Mouse (Mus musculus): Measurements from ENCODE around the gene Eya3.
"Not testable (repeated sequence)": the region's sequence is repeated elsewhere in the genome, so short reads cannot be mapped to it uniquely, and the experiment has no call there.

The Eya3 gene

DNA sequence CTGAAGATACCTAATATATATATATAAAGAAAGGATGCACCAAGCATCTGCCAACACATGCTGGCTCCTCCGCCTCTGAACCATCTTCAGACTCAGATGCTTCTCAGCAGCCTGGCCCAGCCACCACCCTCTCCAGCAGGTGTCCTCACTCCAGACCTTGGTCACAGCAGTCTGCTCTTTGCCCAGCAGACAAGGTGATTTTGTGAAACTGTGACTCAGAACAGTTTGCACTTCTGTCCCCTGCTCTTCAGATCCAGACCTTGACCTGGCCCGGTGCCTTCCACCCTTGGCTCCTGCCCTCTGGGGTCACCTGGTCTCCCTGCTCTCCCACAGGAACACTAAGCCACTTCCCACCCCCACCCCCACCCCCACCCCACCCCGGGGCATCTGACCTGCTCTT is 97.1 kb downstream of the Eya3 start:
- Histone ChIP-seq H3K27me3 (ENCODE audit: insufficient read depth, low read length) (no peaks in the 10 kb centered on the region), H3K9me3 (ENCODE audit: low read length) (peaks cover 19% of the 10 kb centered on the region), H3K4me3 (replicated peaks; ENCODE audit: low read length) (peak overlapping the region; percentile 79; the same call in 1 of the 2 replicates), H3K36me3 (ENCODE audit: insufficient read depth, low read length) (peaks cover 38% of the 10 kb centered on the region), H3K4me1 (replicated peaks; ENCODE audit: low read depth, low read length) (peaks cover 57% of the 10 kb centered on the region)
- TF ChIP-seq POU5F1 (IDR thresholded peaks at IDR 0.05; ENCODE audit: borderline replicate concordance, low read length) (no peak), NANOG (IDR thresholded peaks at IDR 0.05; ENCODE audit: borderline replicate concordance, low read length) (no peak), CTCF (conservative IDR thresholded peaks at IDR 0.05; ENCODE audit: low read length) (no peak)

DNA sequence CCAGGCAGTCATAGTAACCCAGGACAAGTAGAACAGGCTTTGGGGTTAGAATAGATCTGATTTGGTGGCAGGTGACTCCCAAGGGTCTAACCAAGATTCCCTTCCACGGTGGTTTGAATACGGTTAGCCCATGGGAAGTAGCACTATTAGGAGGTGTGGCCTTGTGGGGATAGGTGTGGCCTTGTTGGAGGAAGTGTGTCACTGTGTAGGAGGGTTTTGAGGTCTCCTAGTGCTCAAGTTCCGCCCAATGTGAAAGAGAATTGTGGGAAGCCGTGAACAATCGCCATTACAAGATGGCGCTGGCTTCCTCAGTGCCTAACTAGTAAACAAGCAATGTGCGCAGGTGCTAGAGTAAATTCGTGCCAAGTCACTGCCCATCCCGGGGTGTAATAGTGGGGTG is 98.4 kb downstream of the Eya3 start:
- not testable (repeated sequence) for H3K27me3 ChIP-seq (ENCODE audit: insufficient read depth, low read length); H3K4me3 ChIP-seq (replicated peaks; ENCODE audit: low read length)
- Histone ChIP-seq H3K36me3 (ENCODE audit: insufficient read depth, low read length) (peaks cover 35% of the 10 kb centered on the region), H3K4me1 (replicated peaks; ENCODE audit: low read depth, low read length) (peaks cover 54% of the 10 kb centered on the region), H3K9me3 (ENCODE audit: low read length) (peaks cover 19% of the 10 kb centered on the region)

DNA sequence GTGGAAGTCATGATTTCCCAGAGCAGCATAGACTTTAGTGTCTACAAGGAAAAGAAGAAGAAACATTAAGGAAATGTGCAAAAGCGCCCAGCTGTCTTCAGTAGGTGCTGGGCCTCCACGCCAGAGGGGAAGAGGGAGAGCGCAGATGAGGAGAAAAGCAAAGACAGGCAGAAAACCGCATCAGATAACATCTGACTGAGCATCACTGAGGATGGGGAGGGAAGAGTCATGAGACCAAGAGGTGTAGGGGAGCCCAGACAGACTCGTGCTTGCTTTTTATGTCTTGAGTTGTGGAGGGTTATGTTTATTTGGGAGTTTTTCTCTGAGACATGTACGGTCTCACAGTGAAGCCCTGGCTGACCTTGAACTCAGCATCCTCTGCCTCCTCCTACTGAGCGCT is 102.7 kb downstream of the Eya3 start:
- Histone ChIP-seq H3K36me3 (ENCODE audit: insufficient read depth, low read length) (peaks cover 54% of the 10 kb centered on the region), H3K4me1 (replicated peaks; ENCODE audit: low read depth, low read length) (peaks cover 47% of the 10 kb centered on the region), H3K27me3 (ENCODE audit: insufficient read depth, low read length) (no peaks in the 10 kb centered on the region), H3K4me3 (replicated peaks; ENCODE audit: low read length) (no peak overlapping the region), H3K9me3 (ENCODE audit: low read length) (peaks cover 19% of the 10 kb centered on the region)
- TF ChIP-seq CTCF (conservative IDR thresholded peaks at IDR 0.05; ENCODE audit: low read length) = no peak
- no peak for TF ChIP-seq POU5F1 (IDR thresholded peaks at IDR 0.05; ENCODE audit: borderline replicate concordance, low read length)
- no peak for TF ChIP-seq NANOG (IDR thresholded peaks at IDR 0.05; ENCODE audit: borderline replicate concordance, low read length)

DNA sequence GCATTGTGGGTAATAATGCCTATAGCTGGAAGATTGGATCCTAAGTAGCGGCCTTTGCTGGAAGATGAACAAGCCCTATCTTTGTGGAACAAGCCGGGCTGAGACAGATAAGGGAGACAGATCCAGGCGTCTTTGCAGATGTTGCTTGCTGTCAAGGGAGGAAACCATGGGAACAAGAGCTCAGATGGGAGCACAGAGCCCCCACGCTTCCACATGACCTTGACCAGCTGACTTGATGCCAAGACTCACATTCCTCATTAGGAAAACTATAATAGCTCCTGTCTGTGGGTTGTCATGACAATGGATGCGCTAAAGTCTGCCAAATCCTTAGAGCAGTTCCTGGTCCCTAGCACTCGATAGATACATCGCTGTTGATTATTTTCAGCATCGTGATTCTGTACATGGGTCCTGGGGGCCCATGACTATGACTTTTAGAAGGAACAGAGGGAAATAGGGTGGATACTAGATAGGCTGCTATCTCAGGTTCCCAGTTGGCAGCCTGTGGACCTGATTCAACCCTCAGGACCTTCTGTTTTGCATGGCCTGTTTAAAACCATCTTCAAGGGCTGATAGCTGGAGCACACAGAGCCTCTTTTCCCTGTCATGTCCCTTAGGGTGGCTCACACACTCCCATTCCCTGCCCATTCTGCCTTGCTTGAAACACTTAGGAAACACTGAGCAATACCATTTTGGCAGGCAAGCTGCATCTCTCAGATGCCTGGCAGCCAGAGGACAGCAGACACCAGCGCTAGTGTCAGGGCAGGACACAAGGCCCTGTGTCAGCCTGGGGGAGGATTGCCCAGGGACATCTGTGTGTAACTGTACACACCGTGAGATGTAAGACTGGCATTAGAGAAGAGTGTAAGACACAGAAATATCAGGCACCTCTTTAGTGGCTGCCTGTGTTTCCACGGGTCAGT is 105.5 kb downstream of the Eya3 start:
- H3K9me3 ChIP-seq (ENCODE audit: low read length) = no peaks in the 10 kb centered on the region
- peaks cover 33% of the 10 kb centered on the region for H3K36me3 ChIP-seq (ENCODE audit: insufficient read depth, low read length)
- no peaks in the 10 kb centered on the region for H3K27me3 ChIP-seq (ENCODE audit: insufficient read depth, low read length)
- no peak for TF ChIP-seq CTCF (conservative IDR thresholded peaks at IDR 0.05; ENCODE audit: low read length)
- H3K4me3 ChIP-seq (replicated peaks; ENCODE audit: low read length) = no peak overlapping the region
- peaks cover 66% of the 10 kb centered on the region for H3K4me1 ChIP-seq (replicated peaks; ENCODE audit: low read depth, low read length)

DNA sequence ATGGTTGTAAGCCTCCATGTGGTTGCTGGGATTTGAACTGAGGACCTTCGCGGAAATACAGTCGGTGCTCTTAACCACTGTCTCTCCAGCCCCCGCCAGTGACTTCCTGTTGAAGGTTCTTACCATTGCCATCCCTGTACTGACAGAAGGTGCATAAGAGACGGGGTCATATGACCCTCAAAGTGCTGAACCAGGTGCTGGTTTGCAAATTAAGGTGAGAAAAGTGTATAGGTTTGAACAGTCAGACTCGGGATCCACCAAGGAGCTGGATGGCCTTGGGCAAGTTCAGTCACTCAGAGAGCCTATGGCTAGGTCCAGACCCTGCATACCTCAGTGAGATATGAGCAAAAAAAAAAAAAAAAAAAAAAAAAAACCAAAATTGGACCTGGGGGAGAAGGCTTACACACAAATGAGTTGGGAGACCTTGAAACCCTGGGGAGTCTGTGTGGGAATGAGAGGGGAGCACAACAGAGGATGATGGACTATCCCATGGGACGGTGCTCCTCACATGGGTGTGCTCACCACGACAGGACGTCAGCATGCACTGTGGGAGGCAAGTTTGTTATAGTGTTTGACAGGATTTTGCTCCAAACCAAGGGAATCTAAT is 108.2 kb downstream of the Eya3 start:
- Histone ChIP-seq H3K4me3 (replicated peaks; ENCODE audit: low read length) (no peak overlapping the region), H3K9me3 (ENCODE audit: low read length) (no peaks in the 10 kb centered on the region), H3K27me3 (ENCODE audit: insufficient read depth, low read length) (no peaks in the 10 kb centered on the region), H3K4me1 (replicated peaks; ENCODE audit: low read depth, low read length) (peaks cover 69% of the 10 kb centered on the region), H3K36me3 (ENCODE audit: insufficient read depth, low read length) (peaks cover 23% of the 10 kb centered on the region)
- TF ChIP-seq CTCF (conservative IDR thresholded peaks at IDR 0.05; ENCODE audit: low read length) (no peak), NANOG (IDR thresholded peaks at IDR 0.05; ENCODE audit: borderline replicate concordance, low read length) (no peak), POU5F1 (IDR thresholded peaks at IDR 0.05; ENCODE audit: borderline replicate concordance, low read length) (no peak)

DNA sequence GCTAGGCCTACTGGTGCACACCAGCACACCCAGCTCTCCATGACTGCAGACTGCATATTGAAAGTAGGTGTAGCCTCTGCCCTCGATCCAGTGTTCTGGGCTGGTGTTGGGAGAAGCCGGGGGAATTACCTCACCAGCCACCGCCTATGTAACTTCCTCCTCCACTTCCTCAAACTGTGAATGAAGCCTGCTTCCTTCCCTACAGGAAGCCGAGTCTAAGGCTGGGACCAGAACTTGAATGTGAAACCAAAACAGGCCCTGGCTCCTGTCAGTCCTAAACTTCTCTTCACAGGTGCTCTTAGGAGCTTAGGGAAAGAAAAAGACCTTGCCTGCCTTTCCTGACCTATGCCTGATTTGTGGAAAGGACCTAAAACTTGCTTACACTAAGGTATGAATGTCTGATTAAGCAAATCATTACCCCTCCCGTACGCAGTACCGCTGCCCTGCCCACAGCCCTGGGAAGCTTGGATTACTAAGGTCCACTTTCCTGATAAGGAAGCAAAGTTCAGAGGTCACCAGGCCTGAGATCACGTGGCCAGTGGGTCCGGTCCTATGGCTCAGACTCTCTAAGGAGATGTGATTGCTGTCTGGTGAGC is 109.0 kb downstream of the Eya3 start:
- Histone ChIP-seq H3K9me3 (ENCODE audit: low read length) (peaks cover under 1% of the 10 kb centered on the region; the same call in 1 of the 2 replicates), H3K27me3 (ENCODE audit: insufficient read depth, low read length) (no peaks in the 10 kb centered on the region), H3K36me3 (ENCODE audit: insufficient read depth, low read length) (peaks cover 23% of the 10 kb centered on the region), H3K4me3 (replicated peaks; ENCODE audit: low read length) (peak overlapping the region; percentile 37; the same call in 1 of the 2 replicates), H3K4me1 (replicated peaks; ENCODE audit: low read depth, low read length) (peaks cover 73% of the 10 kb centered on the region)
- TF ChIP-seq POU5F1 (IDR thresholded peaks at IDR 0.05; ENCODE audit: borderline replicate concordance, low read length) (no peak), NANOG (IDR thresholded peaks at IDR 0.05; ENCODE audit: borderline replicate concordance, low read length) (no peak), CTCF (conservative IDR thresholded peaks at IDR 0.05; ENCODE audit: low read length) (no peak)

DNA sequence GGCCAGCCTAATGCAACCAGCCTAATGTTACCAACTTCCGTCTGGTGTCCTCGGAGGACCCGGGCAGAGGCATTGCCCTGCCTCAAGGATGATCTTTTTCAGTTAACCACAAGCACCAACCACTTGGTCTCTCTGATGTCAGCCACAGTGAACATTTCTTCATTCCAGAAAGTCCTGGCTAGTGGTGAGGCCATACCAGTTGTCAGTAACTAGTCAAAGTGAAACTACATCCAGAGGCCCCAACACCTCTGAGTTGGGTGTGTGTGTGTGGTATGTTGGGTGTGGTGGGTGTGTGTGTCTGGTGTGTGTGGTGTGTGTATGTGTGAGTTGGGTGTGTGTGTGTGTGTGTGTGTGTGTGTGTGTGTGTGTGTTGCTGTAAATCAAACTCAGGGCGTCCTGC is 110.0 kb downstream of the Eya3 start:
- no peak overlapping the region for H3K4me3 ChIP-seq (replicated peaks; ENCODE audit: low read length)
- no peak for TF ChIP-seq POU5F1 (IDR thresholded peaks at IDR 0.05; ENCODE audit: borderline replicate concordance, low read length)
- TF ChIP-seq NANOG (IDR thresholded peaks at IDR 0.05; ENCODE audit: borderline replicate concordance, low read length) = no peak
- no peak for TF ChIP-seq CTCF (conservative IDR thresholded peaks at IDR 0.05; ENCODE audit: low read length)
- H3K36me3 ChIP-seq (ENCODE audit: insufficient read depth, low read length) = peaks cover 23% of the 10 kb centered on the region
- H3K27me3 ChIP-seq (ENCODE audit: insufficient read depth, low read length) = no peaks in the 10 kb centered on the region
- peaks cover 71% of the 10 kb centered on the region for H3K4me1 ChIP-seq (replicated peaks; ENCODE audit: low read depth, low read length)
- H3K9me3 ChIP-seq (ENCODE audit: low read length) = peaks cover 4% of the 10 kb centered on the region; the same call in 1 of the 2 replicates

DNA sequence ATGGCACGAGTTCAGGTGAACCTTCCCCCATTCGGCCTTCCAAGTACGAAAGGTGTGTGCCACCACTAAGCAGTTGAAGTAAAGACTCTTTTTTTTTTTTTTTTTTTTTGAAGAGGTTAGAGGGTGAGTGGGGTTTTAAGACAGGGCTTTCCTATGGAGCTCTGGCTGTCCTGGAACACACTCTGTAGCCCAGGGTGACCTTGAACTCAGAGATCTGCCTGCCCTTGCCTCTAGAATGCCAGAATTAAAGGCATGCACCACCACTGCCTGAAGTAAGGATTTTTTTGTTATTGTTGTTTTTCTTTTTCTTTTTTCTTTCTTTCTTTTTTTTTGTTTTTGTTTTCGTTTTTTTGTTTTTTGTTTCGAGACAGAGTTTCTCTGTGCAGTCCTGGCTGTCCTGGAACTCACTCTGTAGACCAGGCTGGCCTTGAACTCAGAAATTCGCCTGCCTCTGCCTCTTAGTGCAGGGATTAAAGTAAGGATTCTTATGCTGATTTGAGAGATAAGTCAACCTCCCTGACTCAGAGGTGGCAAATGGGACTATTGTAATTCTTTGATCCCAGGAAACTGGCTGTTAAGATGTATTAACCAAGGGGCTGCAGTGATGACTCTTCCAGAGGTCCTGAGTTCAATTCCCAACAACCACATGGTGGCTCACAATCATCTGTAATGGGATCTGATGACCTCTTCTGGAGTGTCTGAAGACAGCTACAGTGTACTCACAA is 110.6 kb downstream of the Eya3 start:
- TF ChIP-seq CTCF (conservative IDR thresholded peaks at IDR 0.05; ENCODE audit: low read length) (no peak), NANOG (IDR thresholded peaks at IDR 0.05; ENCODE audit: borderline replicate concordance, low read length) (peak; percentile 66; the same call in 1 of the 2 replicates), POU5F1 (IDR thresholded peaks at IDR 0.05; ENCODE audit: borderline replicate concordance, low read length) (no peak)
- peaks cover 17% of the 10 kb centered on the region for H3K36me3 ChIP-seq (ENCODE audit: insufficient read depth, low read length)
- peaks cover 4% of the 10 kb centered on the region; the same call in 1 of the 2 replicates for H3K9me3 ChIP-seq (ENCODE audit: low read length)
- H3K27me3 ChIP-seq (ENCODE audit: insufficient read depth, low read length) = no peaks in the 10 kb centered on the region
- no peak overlapping the region for H3K4me3 ChIP-seq (replicated peaks; ENCODE audit: low read length)
- H3K4me1 ChIP-seq (replicated peaks; ENCODE audit: low read depth, low read length) = peaks cover 74% of the 10 kb centered on the region
